Mouse (Mus musculus): ENCODE data around the gene LTO1. TPM values are rescaled to one million over a fixed set of nuclear protein-coding genes. Genes with fewer than 3 reads are reported as not detected.

Gene LTO1
- polyA plus RNA-seq, 1 experiment from 2014 or later: 22.6 TPM

DNA sequence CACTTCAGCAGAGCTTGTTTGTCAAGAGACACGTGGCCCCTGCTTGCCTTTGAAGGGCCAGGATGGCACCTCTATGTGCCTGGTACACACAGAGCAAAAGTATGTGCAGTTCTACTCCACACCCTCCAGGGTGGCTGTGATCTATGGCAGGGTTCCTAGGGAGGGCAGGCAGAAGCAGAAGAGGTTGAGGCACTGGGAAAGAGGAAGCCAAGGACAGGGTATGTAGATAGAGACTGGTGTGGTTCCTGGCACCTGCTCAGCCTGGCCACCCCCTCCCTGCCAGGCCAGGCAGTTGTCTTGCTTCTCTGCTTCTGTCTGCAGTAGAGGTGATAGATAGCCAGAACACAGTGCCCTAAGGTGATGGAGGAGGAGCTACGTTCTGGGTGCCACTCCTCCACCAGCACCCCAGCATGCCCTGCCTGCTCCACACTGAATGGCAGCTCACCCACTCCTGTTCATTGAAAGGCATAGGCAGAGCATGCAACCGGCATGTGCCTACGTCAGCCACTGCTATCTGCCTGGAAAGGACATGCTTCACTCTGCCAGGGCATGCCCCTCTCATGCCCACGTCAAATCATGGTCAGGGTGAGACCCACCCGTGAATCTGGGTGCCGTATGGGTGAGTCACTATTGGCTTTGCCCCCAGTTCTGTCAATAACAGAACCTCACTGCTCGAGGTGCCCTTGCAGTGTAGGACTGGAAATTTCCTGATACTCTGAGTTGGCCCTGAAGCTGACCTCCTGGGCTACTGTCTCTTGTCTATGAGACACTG, 56.3 kb downstream of the LTO1 start:
- no peak overlapping the region for H3K4me3 ChIP-seq (replicated peaks; ENCODE audit: low read length)
- WGBS: 74% methylated on average over 8 of the region's 8 CpGs

DNA sequence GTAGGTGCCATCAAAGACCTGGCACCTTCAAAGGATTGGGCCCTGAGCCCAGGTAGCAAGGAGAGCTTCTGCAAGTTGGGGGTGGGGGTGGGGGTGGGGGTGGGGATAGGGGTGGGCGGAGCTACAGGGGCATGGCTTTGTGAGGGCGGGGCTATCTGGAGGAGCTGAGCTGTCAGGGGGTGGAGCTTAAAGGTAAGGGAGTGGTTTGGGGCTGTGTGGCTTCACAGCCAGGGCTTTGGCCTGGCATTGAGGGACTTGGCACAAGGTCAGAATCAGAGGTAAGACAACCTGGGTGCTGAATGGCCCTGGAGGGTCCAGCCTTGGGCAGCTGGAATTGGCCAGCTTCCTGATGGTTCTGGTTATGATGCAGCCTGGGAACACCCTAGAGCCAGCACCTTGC, 56.9 kb downstream of the LTO1 start:
- DNase-seq (ENCODE audit: low spot score): no peak
- Histone ChIP-seq H3K4me1 (replicated peaks; ENCODE audit: control insufficient read depth, insufficient read depth, low read length) (no peaks in the 10 kb centered on the region), H3K9me3 (ENCODE audit: control insufficient read depth, low read length) (peaks cover 3% of the 10 kb centered on the region; the same call in 1 of the 2 replicates), H3K27ac (no peak overlapping the region), H3K4me2 (replicated peaks) (no peak overlapping the region), H3K9ac (no peak overlapping the region), H3K4me3 (replicated peaks; ENCODE audit: low read length) (no peak overlapping the region), H3K27me3 (ENCODE audit: control insufficient read depth, insufficient read depth, low read length) (no peaks in the 10 kb centered on the region), H3K36me3 (replicated peaks; ENCODE audit: control insufficient read depth, insufficient read depth) (no peaks in the 10 kb centered on the region)
- 45% methylated on average over 2 of the region's 2 CpGs for WGBS
- ATAC-seq (ENCODE audit: low FRiP score): no peak

More for the DNA sequence above, 56.3 kb downstream of the LTO1 start:
- Histone ChIP-seq H3K4me1 (replicated peaks; ENCODE audit: control insufficient read depth, insufficient read depth, low read length) (no peaks in the 10 kb centered on the region), H3K9ac (no peak overlapping the region), H3K9me3 (ENCODE audit: control insufficient read depth, low read length) (peaks cover 3% of the 10 kb centered on the region; the same call in 1 of the 2 replicates), H3K27ac (no peak overlapping the region), H3K27me3 (ENCODE audit: control insufficient read depth, insufficient read depth, low read length) (no peaks in the 10 kb centered on the region), H3K36me3 (replicated peaks; ENCODE audit: control insufficient read depth, insufficient read depth) (no peaks in the 10 kb centered on the region), H3K4me2 (replicated peaks) (no peak overlapping the region)
- ATAC-seq (ENCODE audit: low FRiP score) (no peak), DNase-seq (ENCODE audit: low spot score) (no peak)

DNA sequence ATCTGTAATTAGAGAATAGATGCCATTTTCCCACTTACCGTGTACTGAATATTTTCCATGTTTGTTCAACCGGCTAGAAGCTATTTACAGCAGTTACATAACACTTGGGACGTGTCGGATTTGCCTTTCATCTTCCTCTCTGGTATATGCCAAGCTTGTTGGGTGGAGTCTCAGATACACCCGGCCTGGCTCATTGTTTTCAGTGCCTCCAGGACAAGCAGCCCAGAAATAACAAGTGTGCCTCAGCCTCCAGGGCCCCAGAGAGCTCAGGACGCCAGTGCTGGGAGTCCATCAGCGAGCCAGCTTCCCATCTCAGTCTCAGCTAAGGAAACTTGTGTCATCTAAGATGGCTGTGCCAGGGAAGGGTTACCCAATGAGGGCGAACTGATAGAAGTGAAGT, 58.6 kb downstream of the LTO1 start:
- no peak overlapping the region for H3K9ac ChIP-seq
- ATAC-seq (ENCODE audit: low FRiP score): no peak
- H3K4me1 ChIP-seq (replicated peaks; ENCODE audit: control insufficient read depth, insufficient read depth, low read length): no peaks in the 10 kb centered on the region
- WGBS: 73% methylated on average over 8 of the region's 8 CpGs
- H3K9me3 ChIP-seq (ENCODE audit: control insufficient read depth, low read length): peaks cover 3% of the 10 kb centered on the region; the same call in 1 of the 2 replicates
- no peak overlapping the region for H3K4me3 ChIP-seq (replicated peaks; ENCODE audit: low read length)
- H3K36me3 ChIP-seq (replicated peaks; ENCODE audit: control insufficient read depth, insufficient read depth): no peaks in the 10 kb centered on the region
- no peaks in the 10 kb centered on the region for H3K27me3 ChIP-seq (ENCODE audit: control insufficient read depth, insufficient read depth, low read length)
- no peak overlapping the region for H3K4me2 ChIP-seq (replicated peaks)
- no peak overlapping the region for H3K27ac ChIP-seq
- DNase-seq (ENCODE audit: low spot score): no peak

DNA sequence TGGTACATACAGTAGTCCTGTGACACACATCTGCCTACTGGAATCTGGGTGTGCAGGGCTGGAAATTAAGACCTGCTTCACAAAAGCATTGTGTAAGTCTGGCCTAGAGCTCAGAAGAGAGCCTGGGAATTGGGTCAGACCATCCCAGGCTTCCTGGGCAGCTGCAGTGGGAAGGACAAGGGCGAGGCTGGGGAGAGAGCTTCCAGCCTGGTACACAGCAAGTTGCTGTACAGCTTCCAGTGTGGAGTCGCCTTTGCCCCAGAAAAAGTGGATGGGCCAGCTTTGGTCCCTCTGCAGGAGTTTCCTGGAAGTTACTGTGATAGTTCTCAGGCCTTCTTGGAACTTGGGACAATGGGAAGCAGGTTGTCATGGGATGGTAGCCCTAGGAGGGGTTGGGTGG, 62.2 kb downstream of the LTO1 start:
- WGBS: 86% methylated on average over 2 of the region's 2 CpGs
- no peaks in the 10 kb centered on the region for H3K27me3 ChIP-seq (ENCODE audit: control insufficient read depth, insufficient read depth, low read length)
- no peak overlapping the region for H3K9ac ChIP-seq
- H3K36me3 ChIP-seq (replicated peaks; ENCODE audit: control insufficient read depth, insufficient read depth): no peaks in the 10 kb centered on the region
- H3K4me3 ChIP-seq (replicated peaks; ENCODE audit: low read length): no peak overlapping the region
- DNase-seq (ENCODE audit: low spot score): no peak
- H3K27ac ChIP-seq: no peak overlapping the region
- H3K4me2 ChIP-seq (replicated peaks): no peak overlapping the region
- H3K4me1 ChIP-seq (replicated peaks; ENCODE audit: control insufficient read depth, insufficient read depth, low read length): no peaks in the 10 kb centered on the region
- ATAC-seq (ENCODE audit: low FRiP score): no peak
- H3K9me3 ChIP-seq (ENCODE audit: control insufficient read depth, low read length): peaks cover 3% of the 10 kb centered on the region; the same call in 1 of the 2 replicates

DNA sequence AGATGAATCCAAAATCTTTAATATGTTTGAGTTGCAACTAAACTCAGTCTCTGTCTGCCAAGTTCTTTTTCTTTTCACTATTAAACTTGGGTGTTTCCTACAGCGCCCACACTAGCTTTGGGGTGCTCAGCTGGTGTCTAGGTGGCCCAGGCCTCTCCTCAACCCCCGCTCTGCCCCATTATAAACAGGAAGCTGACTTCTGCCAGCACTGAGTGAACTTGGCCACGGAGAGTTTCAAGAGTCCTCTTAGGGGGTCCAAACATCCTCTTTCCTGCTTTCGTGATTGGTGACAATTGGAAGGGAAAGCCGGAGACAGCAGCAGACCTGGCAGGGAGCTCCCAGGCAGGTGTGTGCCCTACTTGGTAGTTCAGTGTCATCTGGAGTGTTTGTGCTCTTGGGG, 64.9 kb downstream of the LTO1 start:
- no peaks in the 10 kb centered on the region for H3K36me3 ChIP-seq (replicated peaks; ENCODE audit: control insufficient read depth, insufficient read depth)
- H3K4me2 ChIP-seq (replicated peaks): no peak overlapping the region
- WGBS: 81% methylated on average over 5 of the region's 5 CpGs
- no peaks in the 10 kb centered on the region for H3K9me3 ChIP-seq (ENCODE audit: control insufficient read depth, low read length)
- H3K27ac ChIP-seq: no peak overlapping the region
- no peaks in the 10 kb centered on the region for H3K27me3 ChIP-seq (ENCODE audit: control insufficient read depth, insufficient read depth, low read length)
- H3K4me3 ChIP-seq (replicated peaks; ENCODE audit: low read length): no peak overlapping the region
- ATAC-seq (ENCODE audit: low FRiP score) (no peak), DNase-seq (ENCODE audit: low spot score) (no peak)
- H3K9ac ChIP-seq: no peak overlapping the region
- H3K4me1 ChIP-seq (replicated peaks; ENCODE audit: control insufficient read depth, insufficient read depth, low read length): no peaks in the 10 kb centered on the region

Other genes starting within 250 kb of the LTO1 start
- 4.5 and 5.6 TPM in 2 replicates for gene Ano1, start 163.1 kb upstream of the LTO1 start, polyA plus RNA-seq (2014; fragmentation: Nextera tagmentation; extraction: Ambion mirVana)
- 4.8 and 9.7 TPM in 2 replicates for gene Fgf3, start 77.0 kb upstream of the LTO1 start, polyA plus RNA-seq (2014; fragmentation: Nextera tagmentation; extraction: Ambion mirVana)
- not detected in 2 replicates for gene Fgf4, start 67.7 kb upstream of the LTO1 start, polyA plus RNA-seq (2014; fragmentation: Nextera tagmentation; extraction: Ambion mirVana)
- gene Fgf15, start 18.6 kb upstream of the LTO1 start, polyA plus RNA-seq (2014; fragmentation: Nextera tagmentation; extraction: Ambion mirVana): 13.7 and 18.5 TPM in 2 replicates
- 28.1 and 35.6 TPM in 2 replicates for gene Ccnd1, start 24.8 kb downstream of the LTO1 start, polyA plus RNA-seq (2014; fragmentation: Nextera tagmentation; extraction: Ambion mirVana)

Data from hindbrain, embryonic 14.5 days (tissue).